Mouse (Mus musculus): ENCODE measurements around the gene Fam234b.

Fam234b gene

GRCm38 (mm10) chr6:135273066-135273465, 75.3 kb downstream of the Fam234b start:
- DNase-seq = no peak

- DNase-seq = no peak
These were observed 77.5 kb downstream of the Fam234b start for GRCm38 (mm10) chr6:135275231-135275630.

- DNase-seq = no peak
These were observed 78.9 kb downstream of the Fam234b start for GRCm38 (mm10) chr6:135276474-135277295.

- no peak for DNase-seq
These were observed 80.5 kb downstream of the Fam234b start for GRCm38 (mm10) chr6:135278302-135278701.

GRCm38 (mm10) chr6:135279286-135279685, 81.5 kb downstream of the Fam234b start:
- DNase-seq = no peak

- DNase-seq = no peak
These were observed 82.1 kb downstream of the Fam234b start for GRCm38 (mm10) chr6:135279856-135280255.

GRCm38 (mm10) chr6:135292391-135292790, 94.6 kb downstream of the Fam234b start:
- DNase-seq = no peak

GRCm38 (mm10) chr6:135294150-135294549, 96.4 kb downstream of the Fam234b start:
- DNase-seq = no peak
